Mouse (Mus musculus) liver, embryonic 11.5 days (tissue): Measurements from ENCODE around the gene Clca3a1. TPM values are rescaled to one million over a fixed set of nuclear protein-coding genes. Genes with fewer than 3 reads are reported as not detected.

Experiments
- polyA plus RNA-seq: library from polyadenylated mRNA; unstranded; fragments of >200 nt; fragmentation: Nextera tagmentation; extraction: Ambion mirVana; gene quantifications from 2 replicates; pipeline ENCODE4 v1.2.1, GENCODE M21; 2014

Gene Clca3a1
- polyA plus RNA-seq, 1 experiment from 2014 or later, result 3.0 TPM

Other genes with a start within 250 kb of the Clca3a1 start
- 7.2 and 7.3 TPM in 2 replicates for gene Hs2st1, start 190.8 kb downstream of the Clca3a1 start, polyA plus RNA-seq
- gene Selenof, start 190.7 kb downstream of the Clca3a1 start, polyA plus RNA-seq, result 369 and 370 TPM in 2 replicates
- 97.7 and 100 TPM in 2 replicates for gene Sh3glb1, start 40.6 kb downstream of the Clca3a1 start, polyA plus RNA-seq
- 0.18 TPM in 1 of 2 replicates, not detected in the other for gene Clca3a2, start 58.5 kb upstream of the Clca3a1 start, polyA plus RNA-seq
- gene Clca3b, start 88.4 kb upstream of the Clca3a1 start, polyA plus RNA-seq, result not detected in 2 replicates
- not detected in 2 replicates for gene Clca4b, start 171.6 kb upstream of the Clca3a1 start, polyA plus RNA-seq
- not detected in 2 replicates for gene Clca4a, start 214.1 kb upstream of the Clca3a1 start, polyA plus RNA-seq